Mouse (Mus musculus): ENCODE measurements around the gene Chka. TPM values are rescaled to one million over a fixed set of nuclear protein-coding genes. Genes with fewer than 3 reads are reported as not detected.
A peak's percentile ranks its signal among the peaks of the same experiment; 100 is the strongest.

The Chka gene
- polyA plus RNA-seq, 1 experiment from 2014 or later, result 53.0 TPM

DNA sequence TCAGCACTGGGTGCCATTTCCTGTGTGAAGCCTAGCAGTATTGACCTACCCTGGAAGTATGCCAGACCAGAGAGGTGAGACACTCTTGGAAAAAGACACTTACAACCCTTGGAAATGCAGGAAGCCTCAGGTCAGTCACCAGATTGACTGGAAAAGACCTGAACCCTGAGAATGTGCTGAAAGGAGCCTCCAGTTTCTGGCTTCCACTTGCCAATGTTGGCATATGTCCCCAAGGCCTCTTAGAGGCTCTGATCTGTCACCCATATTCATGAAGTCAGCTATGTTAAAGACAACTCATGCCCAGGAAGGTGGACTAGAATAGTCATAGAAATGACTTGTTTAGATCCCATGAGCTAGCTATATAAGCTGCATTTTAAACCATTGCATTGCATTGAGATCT, 19.9 kb downstream of the Chka start:
- ATAC-seq (replicated peaks; ENCODE audit: low FRiP score, low read depth) (no peak), DNase-seq (ENCODE audit: low spot score) (no peak)
- Histone ChIP-seq H3K9me3 (replicated peaks; ENCODE audit: low read length) (no peaks in the 10 kb centered on the region), H3K27me3 (ENCODE audit: insufficient read depth, low read length) (no peaks in the 10 kb centered on the region), H3K9ac (ENCODE audit: low read depth, low read length) (no peak overlapping the region), H3K4me3 (replicated peaks; ENCODE audit: low read depth, low read length) (no peak overlapping the region), H3K4me1 (replicated peaks; ENCODE audit: insufficient read depth, low read length) (no peaks in the 10 kb centered on the region), H3K4me2 (ENCODE audit: low read length) (no peak overlapping the region), H3K27ac (no peak overlapping the region), H3K36me3 (ENCODE audit: insufficient read depth, low read length) (0 out of 2 replicates have a peak, but pooled peaks cover 2% of the 10 kb centered on the region)
- TF ChIP-seq CTCF (IDR thresholded peaks at IDR 0.05; ENCODE audit: low read depth), result no peak

DNA sequence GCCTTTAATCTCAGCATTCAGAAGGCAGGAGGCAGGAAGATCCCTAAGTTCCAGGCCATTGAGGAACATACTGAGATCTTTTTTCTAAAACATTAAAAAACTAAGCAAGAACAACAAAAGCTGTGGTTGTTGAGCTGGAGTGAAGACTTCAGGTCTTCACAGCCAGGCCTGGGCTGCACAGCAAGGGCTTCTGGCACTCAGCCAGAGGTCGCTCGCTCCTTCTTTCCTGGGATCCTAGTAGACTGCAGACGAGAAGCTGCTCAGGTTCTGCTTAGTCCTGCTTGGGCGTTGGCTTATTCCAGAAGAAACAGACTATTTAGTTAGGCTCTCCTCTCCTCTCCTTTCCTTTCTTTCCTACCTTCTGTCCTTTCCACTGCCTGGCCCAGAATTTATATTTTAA, 20.8 kb downstream of the Chka start:
- no peak for TF ChIP-seq CTCF (IDR thresholded peaks at IDR 0.05; ENCODE audit: low read depth)

DNA sequence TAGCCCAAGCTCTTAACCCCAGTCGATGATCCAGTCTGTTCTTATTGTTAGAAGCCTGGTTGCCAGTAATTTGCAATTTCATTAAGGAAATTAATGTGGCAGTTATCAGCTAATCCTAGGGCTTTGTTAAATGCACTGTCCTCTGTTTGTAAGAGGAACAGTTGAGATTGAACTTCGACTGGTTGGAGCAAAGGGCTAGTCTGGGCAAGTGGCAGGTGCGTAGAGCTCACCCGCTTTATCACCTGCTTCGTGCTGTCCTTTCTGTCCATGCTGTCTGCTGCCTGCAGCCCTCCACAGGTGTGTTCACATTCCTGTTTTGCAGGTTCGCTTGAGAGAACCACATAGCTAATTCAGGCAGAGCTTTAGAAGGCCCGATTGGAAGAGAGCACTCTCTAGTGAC, 23.5 kb downstream of the Chka start:
- Histone ChIP-seq H3K4me2 (ENCODE audit: low read length) (no peak overlapping the region), H3K9me3 (replicated peaks; ENCODE audit: low read length) (no peaks in the 10 kb centered on the region), H3K4me3 (replicated peaks; ENCODE audit: low read depth, low read length) (no peak overlapping the region), H3K9ac (ENCODE audit: low read depth, low read length) (no peak overlapping the region), H3K27ac (no peak overlapping the region), H3K36me3 (ENCODE audit: insufficient read depth, low read length) (0 out of 2 replicates have a peak, but pooled peaks cover 2% of the 10 kb centered on the region), H3K4me1 (replicated peaks; ENCODE audit: insufficient read depth, low read length) (no peaks in the 10 kb centered on the region), H3K27me3 (ENCODE audit: insufficient read depth, low read length) (no peaks in the 10 kb centered on the region)
- WGBS, result 81% methylated on average over 7 of the region's 7 CpGs
- ATAC-seq (replicated peaks; ENCODE audit: low FRiP score, low read depth), result no peak
- no peak for TF ChIP-seq CTCF (IDR thresholded peaks at IDR 0.05; ENCODE audit: low read depth)
- DNase-seq (ENCODE audit: low spot score), result no peak

More for the DNA sequence above, 20.8 kb downstream of the Chka start:
- Histone ChIP-seq H3K9me3 (replicated peaks; ENCODE audit: low read length) (no peaks in the 10 kb centered on the region), H3K27me3 (ENCODE audit: insufficient read depth, low read length) (no peaks in the 10 kb centered on the region), H3K27ac (no peak overlapping the region), H3K4me1 (replicated peaks; ENCODE audit: insufficient read depth, low read length) (no peaks in the 10 kb centered on the region), H3K36me3 (ENCODE audit: insufficient read depth, low read length) (0 out of 2 replicates have a peak, but pooled peaks cover 2% of the 10 kb centered on the region), H3K9ac (ENCODE audit: low read depth, low read length) (no peak overlapping the region), H3K4me3 (replicated peaks; ENCODE audit: low read depth, low read length) (no peak overlapping the region), H3K4me2 (ENCODE audit: low read length) (no peak overlapping the region)
- 57% methylated on average over 4 of the region's 4 CpGs for WGBS
- ATAC-seq (replicated peaks; ENCODE audit: low FRiP score, low read depth) (no peak), DNase-seq (ENCODE audit: low spot score) (peak; percentile 21)

DNA sequence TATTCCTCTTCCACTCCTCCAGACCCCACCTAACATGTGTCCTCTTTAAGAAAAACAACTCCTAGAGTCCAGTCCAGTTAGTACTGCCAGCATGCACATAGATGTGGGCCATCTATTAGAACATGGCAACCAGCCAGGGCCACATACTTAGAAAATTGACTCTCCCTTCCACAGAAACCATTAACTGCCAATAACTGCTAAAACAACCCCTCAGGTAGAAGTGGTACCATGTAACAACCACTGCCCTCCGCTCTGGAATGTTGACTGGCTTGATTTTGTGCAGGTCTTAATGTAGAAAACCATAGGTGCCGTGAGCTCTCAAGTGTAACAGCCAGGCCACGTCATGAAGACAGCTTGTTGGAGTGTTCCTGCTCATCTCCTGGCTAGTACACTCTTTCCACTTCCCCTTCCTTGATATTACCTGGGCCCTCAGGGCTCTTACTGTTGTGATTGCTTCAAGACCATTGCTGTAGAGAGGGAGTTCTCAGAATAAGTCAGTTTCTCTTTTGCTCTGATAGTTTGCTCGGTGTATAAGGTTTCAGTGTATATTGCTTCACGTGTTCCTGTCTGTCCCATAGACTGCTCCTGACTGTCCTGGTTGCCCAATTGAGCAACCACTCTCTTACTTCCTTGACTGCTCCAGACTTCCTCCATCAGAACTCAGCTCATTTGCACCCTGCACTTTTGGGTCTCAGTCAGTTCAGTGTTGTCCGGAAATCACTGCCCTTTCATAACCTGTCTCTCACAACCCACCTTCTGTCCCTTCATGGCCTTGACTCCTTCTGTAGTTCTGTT, 28.7 kb downstream of the Chka start:
- no peak overlapping the region for H3K4me3 ChIP-seq (replicated peaks; ENCODE audit: low read depth, low read length)
- H3K9ac ChIP-seq (ENCODE audit: low read depth, low read length), result no peak overlapping the region
- H3K4me2 ChIP-seq (ENCODE audit: low read length), result no peak overlapping the region
- WGBS, result 73% methylated on average over 6 of the region's 6 CpGs
- TF ChIP-seq CTCF (IDR thresholded peaks at IDR 0.05; ENCODE audit: low read depth), result no peak
- peak; percentile 46; the same call in 1 of the 2 replicates for ATAC-seq (replicated peaks; ENCODE audit: low FRiP score, low read depth)
- no peak overlapping the region for H3K27ac ChIP-seq
- H3K36me3 ChIP-seq (ENCODE audit: insufficient read depth, low read length), result 0 out of 2 replicates have a peak, but pooled peaks cover 5% of the 10 kb centered on the region
- no peaks in the 10 kb centered on the region for H3K27me3 ChIP-seq (ENCODE audit: insufficient read depth, low read length)
- H3K9me3 ChIP-seq (replicated peaks; ENCODE audit: low read length), result no peaks in the 10 kb centered on the region
- no peak for DNase-seq (ENCODE audit: low spot score)
- H3K4me1 ChIP-seq (replicated peaks; ENCODE audit: insufficient read depth, low read length), result no peaks in the 10 kb centered on the region

DNA sequence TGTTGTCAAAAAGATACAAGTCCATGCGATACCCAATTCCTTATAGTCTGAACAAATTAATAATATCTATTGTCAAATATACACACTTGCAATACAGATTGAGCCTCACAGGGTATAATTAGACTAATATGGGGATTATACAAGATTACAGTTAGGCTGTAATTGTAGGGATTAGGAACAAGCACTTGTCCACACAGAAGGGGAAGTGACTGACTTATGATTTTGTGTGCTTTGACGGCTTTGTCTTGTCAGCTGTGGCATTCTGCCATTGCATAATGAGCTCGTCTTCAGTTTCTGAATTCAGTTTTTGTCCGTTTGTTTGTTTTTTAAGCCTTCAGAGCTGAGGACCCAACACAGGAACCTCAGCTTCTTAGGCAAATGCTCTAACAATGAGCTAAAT, 30.6 kb downstream of the Chka start:
- 82% methylated on average over 4 of the region's 4 CpGs for WGBS
- DNase-seq (ENCODE audit: low spot score), result no peak
- Histone ChIP-seq H3K4me3 (replicated peaks; ENCODE audit: low read depth, low read length) (no peak overlapping the region), H3K36me3 (ENCODE audit: insufficient read depth, low read length) (peaks cover 11% of the 10 kb centered on the region), H3K9ac (ENCODE audit: low read depth, low read length) (no peak overlapping the region), H3K4me2 (ENCODE audit: low read length) (no peak overlapping the region), H3K9me3 (replicated peaks; ENCODE audit: low read length) (no peaks in the 10 kb centered on the region), H3K27me3 (ENCODE audit: insufficient read depth, low read length) (no peaks in the 10 kb centered on the region), H3K4me1 (replicated peaks; ENCODE audit: insufficient read depth, low read length) (no peaks in the 10 kb centered on the region), H3K27ac (no peak overlapping the region)
- no peak for ATAC-seq (replicated peaks; ENCODE audit: low FRiP score, low read depth)
- TF ChIP-seq CTCF (IDR thresholded peaks at IDR 0.05; ENCODE audit: low read depth), result no peak

DNA sequence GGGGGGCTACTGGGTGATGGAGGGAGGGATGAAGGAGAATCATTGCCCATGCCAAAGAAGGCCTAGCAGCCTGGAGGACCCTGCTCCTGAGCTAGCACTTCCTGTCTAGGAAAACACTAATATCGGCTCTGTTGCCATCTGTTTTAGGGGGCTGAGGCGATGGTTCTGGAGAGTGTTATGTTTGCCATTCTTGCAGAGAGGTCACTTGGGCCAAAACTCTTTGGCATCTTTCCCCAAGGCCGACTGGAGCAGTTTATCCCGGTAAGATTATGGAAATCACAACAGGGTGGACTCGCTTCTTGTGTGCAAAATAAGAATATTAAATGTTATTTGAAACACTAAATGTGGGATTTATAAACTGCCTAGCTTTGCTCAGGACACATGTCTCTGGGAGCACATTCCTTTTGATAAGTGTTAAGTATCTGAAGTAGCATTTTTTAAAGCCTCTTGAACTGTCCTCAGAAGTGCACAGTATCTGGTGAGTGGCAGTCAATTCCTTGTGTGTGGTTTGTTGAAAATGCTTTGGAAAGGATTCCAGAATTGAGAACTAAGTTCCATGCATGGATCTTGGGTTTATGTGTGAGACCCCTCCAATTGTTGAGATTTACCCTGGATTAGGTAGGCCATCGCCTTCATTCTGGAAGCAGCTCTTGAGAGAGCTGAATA, 32.9 kb downstream of the Chka start:
- TF ChIP-seq CTCF (IDR thresholded peaks at IDR 0.05; ENCODE audit: low read depth), result no peak
- Histone ChIP-seq H3K9ac (ENCODE audit: low read depth, low read length) (no peak overlapping the region), H3K27me3 (ENCODE audit: insufficient read depth, low read length) (no peaks in the 10 kb centered on the region), H3K4me1 (replicated peaks; ENCODE audit: insufficient read depth, low read length) (no peaks in the 10 kb centered on the region), H3K4me3 (replicated peaks; ENCODE audit: low read depth, low read length) (no peak overlapping the region), H3K4me2 (ENCODE audit: low read length) (no peak overlapping the region), H3K27ac (no peak overlapping the region), H3K9me3 (replicated peaks; ENCODE audit: low read length) (no peaks in the 10 kb centered on the region), H3K36me3 (ENCODE audit: insufficient read depth, low read length) (peaks cover 24% of the 10 kb centered on the region)
- WGBS, result 75% methylated on average over 6 of the region's 6 CpGs
- DNase-seq (ENCODE audit: low spot score) (no peak), ATAC-seq (replicated peaks; ENCODE audit: low FRiP score, low read depth) (no peak)

Measured in kidney, postnatal 0 days (tissue).